Mouse (Mus musculus) hindbrain, embryonic 10.5 days (tissue): ENCODE results near the gene Pgbd5. TPM values are rescaled to one million over a fixed set of nuclear protein-coding genes. Genes with fewer than 3 reads are reported as not detected.

Experiments
- DNase-seq: peaks from one replicate; pipeline ENCODE4 v3.0.0-alpha.2; 2017; ENCODE audit warnings: low spot score
- H3K27ac ChIP-seq: fragments of 300-500 bp; sonication (generic); 2 replicates; pipeline ENCODE4 v1.5.1; 2016; ENCODE audit warnings: mild to moderate bottlenecking, moderate library complexity
- H3K27me3 ChIP-seq: fragments of 300-500 bp; sonication (generic); 2 replicates; pipeline ENCODE4 v1.6.1; 2016; ENCODE audit warnings: mild to moderate bottlenecking; ENCODE audit not compliant: poor library complexity, insufficient read depth, severe bottlenecking
- H3K36me3 ChIP-seq: fragments of 300-500 bp; sonication (generic); 2 replicates; pipeline ENCODE4 v1.6.1; 2016; ENCODE audit warnings: mild to moderate bottlenecking, moderate library complexity
- H3K4me1 ChIP-seq: fragments of 300-500 bp; sonication (generic); replicated peaks from 2 replicates; pipeline ENCODE4 v1.6.1; 2016; ENCODE audit warnings: mild to moderate bottlenecking
- H3K4me3 ChIP-seq: fragments of 300-500 bp; sonication (generic); 2 replicates; pipeline ENCODE4 v1.5.1; 2016; ENCODE audit warnings: mild to moderate bottlenecking, moderate library complexity
- H3K9me3 ChIP-seq: fragments of 300-500 bp; sonication (generic); 2 replicates; pipeline ENCODE4 v1.6.1; 2016; ENCODE audit warnings: mild to moderate bottlenecking, moderate library complexity
- WGBS: fragments of 180-500 bp; shearing (Covaris S2); methylation state at CpG from one replicate; pipeline ENCODE4 v1.1.7; 2016; 5-methylcytosine and 5-hydroxymethylcytosine counted together
- polyA plus RNA-seq: library from polyadenylated mRNA; unstranded; fragments of >200 nt; fragmentation: Nextera tagmentation; extraction: Ambion mirVana; gene quantifications from 2 replicates; pipeline ENCODE4 v1.2.1, GENCODE M21; 2016

Pgbd5 gene
- polyA plus RNA-seq, 1 experiment from 2014 or later: 2.7 TPM

DNA sequence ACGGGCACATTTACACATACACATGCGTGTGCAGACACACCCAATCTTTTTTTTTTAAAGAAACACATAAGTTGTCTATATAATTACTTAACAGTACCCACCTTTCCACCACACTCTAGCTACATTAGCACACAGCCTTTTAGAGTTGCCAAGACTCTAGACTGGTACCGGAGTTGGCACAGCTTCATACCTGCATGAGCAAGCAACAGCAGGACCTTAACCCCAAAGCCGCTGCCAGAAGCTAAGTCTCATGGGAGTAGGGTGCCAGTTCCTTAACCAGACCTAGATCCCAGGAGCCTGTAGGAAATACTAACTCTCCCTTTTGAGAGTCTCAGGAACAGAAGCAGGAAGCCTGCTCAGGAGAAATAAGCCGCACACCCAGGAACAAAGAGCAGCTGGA is 20.5 kb downstream of the Pgbd5 start:
- no peaks in the 10 kb centered on the region for H3K27me3 ChIP-seq
- 96% methylated on average over 5 of the region's 5 CpGs for WGBS

DNA sequence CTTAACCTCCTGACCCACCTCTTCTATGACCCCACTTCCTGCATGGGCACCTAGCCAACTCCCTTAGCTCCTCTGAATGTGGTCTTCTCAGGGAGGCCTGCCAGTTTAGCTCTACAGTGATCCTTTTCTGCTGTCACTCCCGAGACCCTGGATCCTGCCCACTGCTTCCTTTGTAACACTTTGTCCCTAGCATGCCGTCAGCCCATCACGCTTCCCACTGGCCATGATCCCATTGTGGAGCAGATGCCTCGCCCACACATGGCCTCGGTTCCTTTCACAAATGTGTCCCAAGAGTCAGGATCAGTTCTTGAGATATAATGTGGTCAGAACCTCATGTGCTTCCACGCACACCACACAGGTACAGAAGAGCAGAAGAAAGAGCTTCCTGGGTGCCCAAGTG is 21.3 kb downstream of the Pgbd5 start:
- Histone ChIP-seq H3K36me3 (no peaks in the 10 kb centered on the region), H3K9me3 (no peaks in the 10 kb centered on the region), H3K27me3 (no peaks in the 10 kb centered on the region), H3K27ac (no peak overlapping the region), H3K4me3 (no peak overlapping the region), H3K4me1 (0 out of 2 replicates have a peak, but pooled peaks cover 3% of the 10 kb centered on the region)
- WGBS: 78% methylated on average over 6 of the region's 6 CpGs
- no peak for DNase-seq

More for the DNA sequence above, 20.5 kb downstream of the Pgbd5 start:
- H3K4me1 ChIP-seq: 0 out of 2 replicates have a peak, but pooled peaks cover 3% of the 10 kb centered on the region
- no peaks in the 10 kb centered on the region for H3K36me3 ChIP-seq
- no peak overlapping the region for H3K27ac ChIP-seq
- no peak overlapping the region for H3K4me3 ChIP-seq
- DNase-seq: no peak
- no peaks in the 10 kb centered on the region for H3K9me3 ChIP-seq

DNA sequence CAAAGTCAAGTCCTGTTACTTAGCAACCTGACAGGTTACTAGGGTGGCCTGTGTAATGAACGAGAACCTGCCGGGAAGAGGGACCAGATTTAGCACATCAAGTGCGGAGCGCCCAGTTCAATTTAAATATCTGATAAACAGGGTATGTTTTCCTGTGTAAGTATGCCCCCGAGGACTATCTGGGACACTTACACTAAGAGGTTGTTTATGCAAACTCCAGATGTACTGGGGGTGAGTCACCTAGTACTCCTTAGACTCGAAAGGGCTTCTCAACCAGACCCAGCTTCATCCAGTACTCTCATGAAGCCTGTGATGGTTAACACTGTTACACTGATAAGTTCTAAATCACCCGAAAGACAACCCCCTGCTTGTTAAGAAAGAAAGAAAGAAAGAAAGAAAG is 22.8 kb downstream of the Pgbd5 start:
- no peak for DNase-seq
- no peak overlapping the region for H3K4me3 ChIP-seq
- H3K4me1 ChIP-seq: 0 out of 2 replicates have a peak, but pooled peaks cover 3% of the 10 kb centered on the region
- H3K27me3 ChIP-seq: no peaks in the 10 kb centered on the region
- 82% methylated on average over 7 of the region's 7 CpGs for WGBS
- H3K27ac ChIP-seq: no peak overlapping the region
- H3K9me3 ChIP-seq: no peaks in the 10 kb centered on the region
- no peaks in the 10 kb centered on the region for H3K36me3 ChIP-seq

DNA sequence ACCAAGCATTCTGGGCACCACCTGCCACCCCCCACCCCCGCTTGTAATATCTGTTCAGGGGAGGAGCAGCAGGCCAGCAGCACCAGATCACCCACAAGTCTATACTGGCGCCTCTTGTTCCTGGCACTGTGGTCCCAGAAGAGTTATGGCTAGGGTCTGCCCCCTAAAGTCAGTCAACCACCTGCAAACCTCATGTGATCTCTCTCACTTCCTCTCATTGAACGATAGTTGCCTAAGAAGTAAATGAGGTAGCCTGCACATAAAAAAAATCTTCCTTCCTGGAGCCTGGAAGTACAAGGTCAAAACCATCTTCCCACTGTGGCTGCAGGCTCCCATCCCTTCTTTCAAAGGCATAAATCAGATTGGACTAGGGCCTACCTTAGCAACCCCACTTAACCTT is 23.7 kb downstream of the Pgbd5 start:
- no peak overlapping the region for H3K4me3 ChIP-seq
- WGBS: 85% methylated on average over 3 of the region's 3 CpGs
- no peaks in the 10 kb centered on the region for H3K9me3 ChIP-seq
- 0 out of 2 replicates have a peak, but pooled peaks cover 3% of the 10 kb centered on the region for H3K4me1 ChIP-seq
- H3K36me3 ChIP-seq: no peaks in the 10 kb centered on the region
- no peak for DNase-seq
- no peaks in the 10 kb centered on the region for H3K27me3 ChIP-seq
- H3K27ac ChIP-seq: no peak overlapping the region

DNA sequence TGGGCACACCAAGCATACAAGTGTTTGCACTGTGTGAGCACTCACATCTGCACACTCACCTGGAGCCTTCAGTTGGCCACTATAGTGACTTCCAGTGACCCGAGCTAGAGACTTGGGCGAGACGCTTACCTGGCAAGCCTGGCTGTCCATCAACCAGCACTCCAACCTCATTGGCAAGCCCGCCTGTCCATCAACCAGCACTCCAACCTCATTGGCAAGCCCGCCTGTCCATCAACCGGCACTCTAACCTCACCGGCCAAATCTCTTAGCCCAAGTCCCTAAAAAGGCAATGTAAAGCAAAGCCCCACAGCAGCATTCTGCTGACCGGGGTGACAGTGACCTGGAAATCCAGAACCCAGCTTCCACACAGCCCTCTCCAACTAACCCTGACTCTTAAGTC is 24.5 kb downstream of the Pgbd5 start:
- no peak for DNase-seq
- H3K4me1 ChIP-seq: 0 out of 2 replicates have a peak, but pooled peaks cover 3% of the 10 kb centered on the region
- no peak overlapping the region for H3K4me3 ChIP-seq
- no peaks in the 10 kb centered on the region for H3K9me3 ChIP-seq
- WGBS: 94% methylated on average over 8 of the region's 8 CpGs
- H3K27me3 ChIP-seq: no peaks in the 10 kb centered on the region
- H3K27ac ChIP-seq: no peak overlapping the region
- H3K36me3 ChIP-seq: no peaks in the 10 kb centered on the region

DNA sequence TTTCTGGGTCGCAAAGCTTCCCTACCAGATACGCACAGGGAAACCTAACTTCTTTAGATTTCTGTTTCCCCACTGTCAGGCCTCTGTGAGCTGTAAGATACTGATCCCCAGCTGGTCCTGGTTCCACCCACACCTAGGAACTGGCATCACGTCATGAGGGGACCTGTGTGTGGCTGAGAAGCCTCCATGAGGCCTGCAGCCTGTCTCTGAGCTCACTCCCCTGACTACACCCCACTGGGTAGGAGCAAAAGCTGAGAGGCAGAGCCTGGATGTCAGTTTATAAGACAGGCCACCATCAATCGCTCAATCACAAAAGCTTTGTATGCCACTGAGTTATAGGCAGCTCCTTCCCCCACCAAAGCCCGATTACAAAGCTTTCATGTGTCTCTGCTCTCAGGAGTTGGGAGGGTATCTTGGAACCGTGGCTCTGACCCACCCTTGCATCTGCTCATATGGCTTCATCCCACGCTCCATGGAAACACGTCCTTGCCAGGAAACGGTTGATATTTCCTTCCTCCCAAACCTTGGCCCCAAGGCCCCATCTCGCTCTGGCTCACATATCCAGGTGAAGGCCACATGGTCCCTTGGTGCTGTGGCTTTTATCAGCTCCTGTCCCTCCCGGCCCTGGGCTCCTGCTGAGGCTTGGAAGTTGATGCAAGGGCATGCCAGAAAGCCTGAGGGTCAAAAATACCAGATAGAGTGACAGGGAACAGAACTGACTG is 26.1 kb downstream of the Pgbd5 start:
- 83% methylated on average over 11 of the region's 11 CpGs for WGBS
- Histone ChIP-seq H3K36me3 (no peaks in the 10 kb centered on the region), H3K4me1 (0 out of 2 replicates have a peak, but pooled peaks cover 3% of the 10 kb centered on the region), H3K27ac (no peak overlapping the region), H3K4me3 (no peak overlapping the region), H3K9me3 (no peaks in the 10 kb centered on the region), H3K27me3 (no peaks in the 10 kb centered on the region)
- no peak for DNase-seq

DNA sequence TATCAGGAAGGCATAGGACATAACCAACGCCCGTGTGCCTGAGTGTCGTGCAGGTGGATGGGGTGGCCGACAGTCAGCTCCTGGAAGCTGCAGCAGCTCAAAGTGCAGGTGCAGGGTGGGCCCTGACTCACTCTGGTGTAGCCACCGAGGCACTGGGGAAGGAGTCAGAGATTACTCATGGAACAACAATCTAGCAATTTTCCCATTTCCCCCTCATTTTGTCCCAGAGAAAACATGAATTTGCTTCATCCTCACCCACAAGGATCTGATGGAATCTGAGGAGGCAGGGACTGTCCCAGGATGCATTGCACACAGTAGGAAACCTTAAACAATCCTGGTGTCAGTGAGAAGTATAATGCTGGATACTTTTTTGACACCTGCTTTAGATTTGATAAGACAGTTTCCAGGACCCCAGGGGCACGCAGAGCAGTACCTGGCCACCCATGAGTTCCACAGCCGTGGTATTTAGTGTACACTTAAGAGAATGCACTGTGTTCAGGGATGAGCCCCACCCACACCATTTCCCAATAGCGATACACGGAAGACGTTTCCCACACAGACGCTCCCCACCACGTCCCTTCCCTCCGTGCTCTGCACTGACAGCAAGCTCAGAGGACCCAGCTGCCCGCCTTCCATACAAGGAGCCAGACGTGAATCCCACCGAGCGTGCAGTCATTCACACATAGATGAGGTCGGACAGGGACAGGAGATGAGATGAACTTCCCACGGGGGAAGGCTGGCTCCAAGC is 26.8 kb downstream of the Pgbd5 start:
- no peaks in the 10 kb centered on the region for H3K9me3 ChIP-seq
- WGBS: 85% methylated on average over 19 of the region's 19 CpGs

DNA sequence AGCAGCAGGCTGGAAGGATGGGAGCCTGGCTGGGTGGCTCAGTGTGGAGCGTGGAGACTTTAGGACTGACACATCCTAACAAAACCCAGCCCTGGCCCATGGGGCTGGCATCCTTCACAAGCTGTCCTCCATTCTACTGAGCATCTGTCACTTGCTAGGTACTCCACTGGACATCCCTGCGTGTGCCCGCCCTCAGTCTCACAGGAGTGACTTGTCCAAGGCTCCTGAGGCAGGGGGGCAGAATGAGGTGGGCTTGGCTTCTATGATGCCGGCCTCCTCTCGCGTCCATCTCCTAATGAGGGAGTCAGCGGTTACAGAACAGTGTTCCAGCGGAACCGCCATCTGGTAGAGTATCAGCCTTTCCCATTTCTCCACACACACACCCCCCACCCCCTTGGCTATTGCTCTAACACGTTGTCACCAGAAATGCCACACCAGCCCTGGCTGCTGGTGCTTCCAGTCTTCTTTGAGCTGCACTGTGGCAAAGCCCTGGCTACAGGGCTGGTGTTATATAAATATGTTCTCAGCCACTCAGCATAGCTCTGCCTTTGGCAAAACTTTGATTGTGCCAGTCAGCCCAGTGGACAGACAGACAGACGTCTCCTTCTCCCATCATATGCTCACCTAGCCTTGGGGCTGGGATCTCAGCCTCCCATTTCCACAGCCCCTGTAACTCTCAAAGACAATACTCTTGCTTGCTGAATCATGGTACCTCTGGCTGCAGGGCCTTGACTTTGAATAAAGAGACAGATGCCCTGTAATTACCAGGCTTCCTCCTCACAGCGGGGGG is 34.8 kb downstream of the Pgbd5 start:
- no peak for DNase-seq
- H3K27me3 ChIP-seq: no peaks in the 10 kb centered on the region
- WGBS: 80% methylated on average over 11 of the region's 12 CpGs
- no peak overlapping the region for H3K27ac ChIP-seq
- H3K9me3 ChIP-seq: no peaks in the 10 kb centered on the region
- peaks cover 11% of the 10 kb centered on the region for H3K4me1 ChIP-seq
- no peaks in the 10 kb centered on the region for H3K36me3 ChIP-seq
- no peak overlapping the region for H3K4me3 ChIP-seq

More for the DNA sequence above, 26.8 kb downstream of the Pgbd5 start:
- no peak overlapping the region for H3K27ac ChIP-seq
- H3K36me3 ChIP-seq: no peaks in the 10 kb centered on the region
- DNase-seq: no peak
- H3K27me3 ChIP-seq: no peaks in the 10 kb centered on the region
- H3K4me3 ChIP-seq: no peak overlapping the region
- H3K4me1 ChIP-seq: 0 out of 2 replicates have a peak, but pooled peaks cover 3% of the 10 kb centered on the region

DNA sequence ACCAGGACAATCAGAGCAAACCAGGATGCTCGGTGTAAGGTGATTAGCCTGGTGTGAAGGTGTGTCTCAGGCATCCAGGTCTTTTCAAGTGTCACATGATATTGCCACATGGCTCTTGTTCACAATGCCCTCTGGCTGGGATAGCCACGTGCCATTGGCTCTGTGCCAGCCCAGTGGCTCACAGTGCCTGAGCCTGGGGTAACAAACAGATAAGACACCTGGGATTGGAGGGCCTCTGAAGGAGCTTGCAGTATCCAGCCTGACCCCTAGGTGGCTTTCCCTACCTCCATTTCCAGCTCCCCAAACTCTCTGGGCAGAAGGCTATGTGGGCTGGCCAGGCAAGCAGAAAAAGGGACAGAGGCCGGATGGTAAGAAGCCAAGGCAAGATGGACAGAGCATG is 35.6 kb downstream of the Pgbd5 start:
- 53% methylated on average over 3 of the region's 3 CpGs for WGBS
- Histone ChIP-seq H3K27ac (no peak overlapping the region), H3K36me3 (no peaks in the 10 kb centered on the region), H3K4me3 (no peak overlapping the region), H3K9me3 (no peaks in the 10 kb centered on the region), H3K27me3 (no peaks in the 10 kb centered on the region), H3K4me1 (peaks cover 11% of the 10 kb centered on the region)
- peak; percentile 48 for DNase-seq

DNA sequence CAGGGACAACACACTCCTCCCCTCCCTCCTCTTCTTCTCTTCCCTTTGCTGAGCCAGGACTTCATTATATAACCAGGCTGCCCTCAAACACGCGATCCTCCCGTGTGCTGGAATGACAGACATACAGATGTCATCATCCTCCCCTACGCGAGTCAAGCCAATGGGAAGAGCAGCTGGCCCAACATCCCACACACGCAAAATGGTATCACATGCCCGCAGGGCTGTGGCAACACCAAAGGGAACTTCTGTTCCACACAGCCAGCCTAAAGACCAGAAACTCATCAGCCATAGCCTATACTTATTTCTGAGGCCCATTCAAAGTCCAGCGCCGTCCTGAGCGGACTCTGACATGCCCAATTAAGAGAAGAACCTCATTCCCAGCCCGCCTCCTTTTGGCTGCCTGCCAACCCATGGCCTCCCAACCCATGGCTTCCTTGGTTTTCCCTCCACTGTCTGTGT is 40.0 kb downstream of the Pgbd5 start:
- Histone ChIP-seq H3K27me3 (no peaks in the 10 kb centered on the region), H3K36me3 (no peaks in the 10 kb centered on the region), H3K27ac (no peak overlapping the region), H3K4me1 (peaks cover 5% of the 10 kb centered on the region; the same call in 1 of the 2 replicates), H3K9me3 (no peaks in the 10 kb centered on the region), H3K4me3 (no peak overlapping the region)
- no peak for DNase-seq
- 87% methylated on average over 11 of the region's 11 CpGs for WGBS

DNA sequence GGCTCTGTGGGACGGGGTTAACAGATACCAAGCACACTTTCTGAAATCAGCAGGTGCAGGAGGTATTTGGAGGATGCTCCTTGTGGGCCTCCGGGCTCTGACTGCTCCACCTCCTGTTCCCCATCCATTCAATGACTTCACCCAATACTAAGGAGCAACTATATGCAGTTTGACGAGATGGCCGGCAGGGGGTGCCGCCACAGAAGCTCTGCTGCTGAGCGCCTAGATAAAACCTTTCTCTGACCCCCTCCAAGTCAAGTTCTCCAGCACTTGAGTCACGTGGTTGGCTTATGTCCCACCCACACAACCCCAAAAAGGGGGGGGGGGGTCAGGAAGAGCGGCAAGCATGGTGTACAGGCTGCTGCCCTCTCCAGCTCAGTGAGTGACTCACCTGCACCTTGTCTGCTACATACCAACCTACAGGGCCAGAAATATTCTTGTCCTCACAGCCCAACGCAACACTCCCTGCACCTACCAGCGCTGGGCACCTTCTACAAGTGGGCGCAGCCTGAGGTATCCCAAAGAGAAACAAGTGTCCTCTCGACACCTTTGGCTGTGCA is 40.5 kb downstream of the Pgbd5 start:
- WGBS: 33% methylated on average over 12 of the region's 12 CpGs
- DNase-seq: peak; percentile 51
- no peak overlapping the region for H3K4me3 ChIP-seq
- H3K27ac ChIP-seq: no peak overlapping the region
- H3K27me3 ChIP-seq: no peaks in the 10 kb centered on the region
- H3K9me3 ChIP-seq: no peaks in the 10 kb centered on the region
- no peaks in the 10 kb centered on the region for H3K36me3 ChIP-seq
- H3K4me1 ChIP-seq: 0 out of 2 replicates have a peak, but pooled peaks cover under 1% of the 10 kb centered on the region

DNA sequence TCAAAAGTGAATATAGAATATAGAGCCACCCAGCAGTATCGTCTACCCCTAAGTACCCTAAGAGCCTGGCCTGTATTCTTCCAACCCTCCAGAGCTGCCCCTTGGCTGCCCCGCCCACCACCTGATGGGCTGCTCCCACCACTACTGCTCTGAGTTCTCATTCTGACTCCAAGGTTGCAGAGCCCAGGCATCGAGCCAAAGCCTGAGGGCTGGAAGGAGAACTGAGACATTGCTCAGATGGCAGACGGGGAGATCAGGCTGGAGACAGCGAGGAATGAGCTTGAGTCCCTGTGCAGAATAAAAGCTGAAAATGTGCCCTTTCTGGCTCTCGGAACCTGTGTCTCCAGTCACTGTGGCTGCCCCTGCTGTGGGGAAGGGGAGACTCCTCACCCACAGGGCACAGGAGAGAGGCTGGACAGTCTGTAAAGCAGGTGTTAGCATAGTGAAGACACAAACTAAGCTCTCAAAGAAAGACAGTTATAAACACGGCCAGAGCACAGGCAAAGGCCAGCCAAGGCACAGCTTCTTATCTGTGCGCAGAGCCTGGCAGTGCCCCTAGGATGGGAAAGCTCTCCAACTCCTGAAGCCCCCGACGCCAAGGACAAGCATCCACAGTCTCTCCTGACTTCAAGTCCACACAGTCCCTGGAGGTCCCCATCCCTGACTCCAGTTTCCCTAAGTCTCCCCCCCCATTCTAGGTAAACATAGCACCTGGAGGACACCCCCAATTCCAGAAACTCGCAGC is 42.0 kb downstream of the Pgbd5 start:
- no peaks in the 10 kb centered on the region for H3K27me3 ChIP-seq
- no peak overlapping the region for H3K27ac ChIP-seq
- DNase-seq: no peak
- H3K9me3 ChIP-seq: no peaks in the 10 kb centered on the region
- 92% methylated on average over 11 of the region's 11 CpGs for WGBS
- H3K4me3 ChIP-seq: no peak overlapping the region
- no peaks in the 10 kb centered on the region for H3K36me3 ChIP-seq
- peaks cover 8% of the 10 kb centered on the region for H3K4me1 ChIP-seq
